Mouse (Mus musculus) stomach, postnatal 0 days (tissue): ENCODE data around the gene Lgals4.

Source experiments
- CTCF ChIP-seq: IDR thresholded peaks from 2 replicates; pipeline ENCODE4 v1.5.1; 2016; ENCODE audit warnings: antibody characterized with exemption, low read depth, mild to moderate bottlenecking, moderate library complexity
- EP300 ChIP-seq: optimal IDR thresholded peaks from 2 replicates; pipeline ENCODE3; 2016; ENCODE audit warnings: antibody characterized with exemption

- TF ChIP-seq CTCF: no peak
- TF ChIP-seq EP300: no peak
These were observed 41.9 kb upstream of the Lgals4 start for GRCm38 (mm10) chr7:28791706-28792105.
